Mouse (Mus musculus) c-Kit-positive CD71-positive TER-119-negative erythroid progenitor cells, embryonic 14.5 days (primary cell): ENCODE data around the gene Kif5c.
A peak's percentile ranks its signal among the peaks of the same experiment; 100 is the strongest.

Experiments
- DNase-seq: peaks from one replicate; pipeline ENCODE4 v3.0.0-alpha.2; 2013; ENCODE audit warnings: low read depth

Gene Kif5c

GRCm38 (mm10) chr2:49720343-49720742 lies 101.2 kb downstream of the Kif5c start:
- no peak for DNase-seq

GRCm38 (mm10) chr2:49722331-49722730 lies 103.2 kb downstream of the Kif5c start:
- DNase-seq, result no peak

- no peak for DNase-seq
Observed at GRCm38 (mm10) chr2:49722983-49723382, 103.9 kb downstream of the Kif5c start.

- DNase-seq, result no peak
Observed at GRCm38 (mm10) chr2:49726672-49727071, 107.6 kb downstream of the Kif5c start.

- no peak for DNase-seq
Observed at GRCm38 (mm10) chr2:49727199-49727598, 108.1 kb downstream of the Kif5c start.

GRCm38 (mm10) chr2:49727686-49728085 lies 108.6 kb downstream of the Kif5c start:
- no peak for DNase-seq

- no peak for DNase-seq
Observed at GRCm38 (mm10) chr2:49728896-49729610, 110.0 kb downstream of the Kif5c start.

GRCm38 (mm10) chr2:49729611-49729969 lies 110.5 kb downstream of the Kif5c start:
- DNase-seq, result no peak

GRCm38 (mm10) chr2:49730183-49730582 lies 111.1 kb downstream of the Kif5c start:
- peak; percentile 76 for DNase-seq

- DNase-seq, result no peak
Observed at GRCm38 (mm10) chr2:49732745-49733655, 113.9 kb downstream of the Kif5c start.

- DNase-seq, result no peak
Observed at GRCm38 (mm10) chr2:49733656-49734008, 114.5 kb downstream of the Kif5c start.

- peak; percentile 65 for DNase-seq
Observed at GRCm38 (mm10) chr2:49734013-49734780, 115.1 kb downstream of the Kif5c start.

GRCm38 (mm10) chr2:49735386-49735785 lies 116.3 kb downstream of the Kif5c start:
- no peak for DNase-seq

- no peak for DNase-seq
Observed at GRCm38 (mm10) chr2:49739046-49739445, 119.9 kb downstream of the Kif5c start.

- no peak for DNase-seq
Observed at GRCm38 (mm10) chr2:49741026-49741425, 121.9 kb downstream of the Kif5c start.

GRCm38 (mm10) chr2:49741895-49742734 lies 123.0 kb downstream of the Kif5c start:
- no peak for DNase-seq

GRCm38 (mm10) chr2:49742919-49743318 lies 123.8 kb downstream of the Kif5c start:
- no peak for DNase-seq

- DNase-seq, result no peak
Observed at GRCm38 (mm10) chr2:49743775-49744174, 124.7 kb downstream of the Kif5c start.

GRCm38 (mm10) chr2:49744251-49745093 lies 125.4 kb downstream of the Kif5c start:
- no peak for DNase-seq

- DNase-seq, result no peak
Observed at GRCm38 (mm10) chr2:49745094-49745781, 126.1 kb downstream of the Kif5c start.
